Mouse (Mus musculus) embryonic fibroblast, embryonic 13.5 days (primary cell): ENCODE measurements at regions not wholly inside any gene's neighbourhood (a gene's known extent, or its start where the extent isn't known, plus 50 kb on each side); places are given as distances from the start of the nearest gene placed in this dataset.
A peak's percentile ranks its signal among the peaks of the same experiment; 100 is the strongest.

Source experiments
- H3K27ac ChIP-seq: 2 replicates; pipeline ENCODE4 v1.5.1; 2012; ENCODE audit warnings: low read length, control low read depth, inconsistent platforms; ENCODE audit not compliant: insufficient read depth
- H3K4me1 ChIP-seq: 2 replicates; pipeline ENCODE4 v1.6.1; 2011; ENCODE audit warnings: low read length; ENCODE audit not compliant: control insufficient read depth, insufficient read depth
- H3K4me3 ChIP-seq: 2 replicates; pipeline ENCODE4 v1.5.1; 2011; ENCODE audit warnings: mild to moderate bottlenecking, control low read depth, low read length; ENCODE audit not compliant: insufficient read depth
- CTCF ChIP-seq: IDR thresholded peaks from 2 replicates; pipeline ENCODE4 v1.5.1; 2011; ENCODE audit warnings: mild to moderate bottlenecking, control low read depth, low read length, moderate library complexity, borderline replicate concordance; ENCODE audit not compliant: insufficient read depth
- POLR2A ChIP-seq: IDR thresholded peaks from 2 replicates; pipeline ENCODE4 v1.6.1; 2011; ENCODE audit warnings: low read depth, mild to moderate bottlenecking, control low read depth, low read length, moderate library complexity

GRCm38 (mm10) chr3:159004013-159004412 lies 442.0 kb upstream of the Lrrc7 start:
- Histone ChIP-seq H3K4me1 (no peaks in the 10 kb centered on the region), H3K27ac (no peak overlapping the region), H3K4me3 (no peak overlapping the region)
- TF ChIP-seq CTCF = no peak
- TF ChIP-seq POLR2A = no peak

- H3K27ac ChIP-seq = no peak overlapping the region
- TF ChIP-seq CTCF = no peak
- no peak for TF ChIP-seq POLR2A
- H3K4me3 ChIP-seq = no peak overlapping the region
- H3K4me1 ChIP-seq = no peaks in the 10 kb centered on the region
Measured at GRCm38 (mm10) chr3:158985438-158986111, 423.6 kb upstream of the Lrrc7 start.

DNA sequence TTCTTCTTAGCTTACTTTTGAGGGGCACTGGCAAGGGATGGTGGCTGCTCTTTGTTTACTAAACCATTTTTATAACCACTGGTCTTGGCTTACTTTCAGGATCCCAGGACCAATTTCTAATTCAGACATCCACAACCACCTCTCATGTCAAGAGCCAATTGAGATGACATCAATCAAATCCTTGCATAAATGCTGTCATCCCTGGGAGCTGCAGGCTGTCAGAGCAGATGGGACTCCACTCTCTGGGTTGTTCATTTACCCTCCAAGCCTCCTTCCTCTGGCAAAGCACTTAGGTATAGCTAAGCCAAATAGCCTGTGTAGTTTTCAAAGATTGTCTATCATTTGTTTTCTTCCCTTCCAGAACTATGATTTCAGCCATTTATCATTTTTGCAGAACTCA lies 385.0 kb upstream of the Lrrc7 start:
- no peak overlapping the region for H3K4me3 ChIP-seq
- H3K27ac ChIP-seq = no peak overlapping the region
- no peak for TF ChIP-seq CTCF
- TF ChIP-seq POLR2A = no peak
- no peaks in the 10 kb centered on the region for H3K4me1 ChIP-seq

DNA sequence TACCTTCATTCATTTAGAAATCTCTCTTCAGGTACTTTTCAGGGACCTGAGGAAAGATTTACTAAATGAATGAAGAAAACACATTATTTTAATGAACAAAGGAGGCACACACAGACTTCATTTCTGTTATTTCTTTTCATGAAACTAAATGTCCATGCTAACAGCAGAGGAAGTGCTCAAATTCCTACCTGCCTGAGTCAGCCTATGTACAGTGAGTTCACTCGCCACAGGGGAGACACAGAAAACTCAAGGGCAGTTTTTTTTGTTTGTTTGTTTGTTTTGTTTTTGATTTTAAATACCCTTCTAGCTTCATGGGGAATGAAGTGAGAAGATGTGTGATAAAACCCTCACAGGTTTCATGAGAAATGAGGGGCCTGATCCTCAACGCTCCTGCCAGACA lies 343.1 kb upstream of the Lrrc7 start:
- Histone ChIP-seq H3K4me3 (no peak overlapping the region), H3K27ac (peak overlapping the region; percentile 26; the same call in 1 of the 2 replicates), H3K4me1 (peaks cover 3% of the 10 kb centered on the region; the same call in 1 of the 2 replicates)
- TF ChIP-seq POLR2A = no peak
- no peak for TF ChIP-seq CTCF

GRCm38 (mm10) chr3:158899458-158899857 lies 337.4 kb upstream of the Lrrc7 start:
- no peak for TF ChIP-seq POLR2A
- TF ChIP-seq CTCF = no peak
- Histone ChIP-seq H3K4me3 (no peak overlapping the region), H3K4me1 (no peaks in the 10 kb centered on the region), H3K27ac (no peak overlapping the region)

- no peak for TF ChIP-seq POLR2A
- no peak for TF ChIP-seq CTCF
- Histone ChIP-seq H3K27ac (no peak overlapping the region), H3K4me3 (no peak overlapping the region), H3K4me1 (no peaks in the 10 kb centered on the region)
Measured at GRCm38 (mm10) chr3:158886732-158887386, 324.8 kb upstream of the Lrrc7 start.

DNA sequence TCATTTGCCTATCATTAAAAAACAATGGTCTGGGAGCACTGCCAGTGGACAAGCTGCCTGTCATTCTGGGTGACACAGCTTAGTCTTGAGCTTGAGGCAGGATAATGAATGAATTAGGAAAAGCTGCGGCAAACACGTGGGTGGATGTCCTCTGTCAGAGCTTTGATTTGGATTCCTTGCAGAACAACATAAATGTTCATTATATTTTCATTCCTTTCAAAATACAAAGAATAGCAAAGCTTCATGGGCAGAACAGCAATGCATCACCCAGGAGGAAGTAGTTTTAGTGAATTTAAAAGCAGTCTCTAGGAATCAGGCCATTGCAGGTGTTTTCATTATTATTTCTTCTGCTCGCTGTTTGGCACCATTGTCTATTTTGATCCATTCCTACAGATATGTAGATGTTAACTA lies 324.3 kb upstream of the Lrrc7 start:
- TF ChIP-seq CTCF (no peak), POLR2A (no peak)
- Histone ChIP-seq H3K27ac (no peak overlapping the region), H3K4me3 (no peak overlapping the region), H3K4me1 (no peaks in the 10 kb centered on the region)
